Mouse (Mus musculus) mouse embryonic stem cell (cell line): ENCODE results near the gene Msh2.

Experiments
- in situ Hi-C, 2 experiments: fragments of 300-500 bp; cut with MboI; formaldehyde crosslinking; loops; 1 replicate in 1 of 2; 3 replicates in 1 of 2; pipeline ENCODE4 v1.14.3; 2019 to 2020; ENCODE audit warnings: low sequenced_read_pairs in 2 of 2, low pct_unique_long_range_greater_than_20kb in 1 of 2, mixed read lengths in 1 of 2; ENCODE audit not compliant: unreplicated experiment in 1 of 2

Msh2 gene

DNA sequence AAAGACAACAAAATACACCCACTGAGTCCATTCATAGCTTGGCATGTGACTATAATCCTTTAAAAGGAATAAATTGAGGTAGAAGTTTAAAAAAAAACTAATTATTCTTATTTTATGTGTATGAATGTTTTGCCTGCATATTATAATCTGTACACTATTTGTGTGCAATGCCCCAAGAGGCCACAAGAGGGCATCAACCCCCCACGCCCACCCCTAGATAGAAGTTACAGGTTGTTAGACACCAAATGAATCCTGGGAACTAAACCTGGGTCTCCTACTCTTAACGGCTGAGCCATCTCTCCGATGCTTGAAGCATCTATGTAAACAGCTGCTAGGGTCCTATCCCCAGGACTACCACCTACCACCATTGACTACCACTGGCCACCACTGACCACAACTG is 101.0 kb downstream of the Msh2 start:
- in situ Hi-C loops = loop anchor here in 1 of 2 experiments (10.0 kb wide), 1 partner anchor 182 kb away; no protein-coding TSS in a partner anchor
